Mouse (Mus musculus) MEL-GATA-1-ER (cell line): Measurements from ENCODE around the gene Hes7.

Experiments used
- DNase-seq: peaks from one replicate; pipeline ENCODE4 v3.0.0-alpha.2; 2012; ENCODE audit warnings: low read depth; ENCODE audit errors: extremely low read depth

Hes7 gene

GRCm38 (mm10) chr11:69117737-69118695 lies 2.2 kb upstream of the Hes7 start:
- peak; percentile 63 for DNase-seq

GRCm38 (mm10) chr11:69118765-69119164 lies 1.4 kb upstream of the Hes7 start:
- peak; percentile 77 for DNase-seq

- DNase-seq, result no peak
Observed at GRCm38 (mm10) chr11:69119446-69120155, 603 bp upstream of the Hes7 start.

- no peak for DNase-seq
Observed at GRCm38 (mm10) chr11:69121001-69121740, 967 bp downstream of the Hes7 start.

- no peak for DNase-seq
Observed at GRCm38 (mm10) chr11:69121741-69122335, 1.6 kb downstream of the Hes7 start.

GRCm38 (mm10) chr11:69122336-69122951 lies 2.2 kb downstream of the Hes7 start, which contains the start of gene 9130213A22Rik:
Gene 9130213A22Rik (minus strand): TSS chr11:69122589.
- DNase-seq, result peak; percentile 47

- peak; percentile 74 for DNase-seq
Observed at GRCm38 (mm10) chr11:69123056-69123692, 3.0 kb downstream of the Hes7 start.

GRCm38 (mm10) chr11:69123693-69124497 lies 3.7 kb downstream of the Hes7 start:
- peak; percentile 87 for DNase-seq

- no peak for DNase-seq
Observed at GRCm38 (mm10) chr11:69124498-69124847, 4.3 kb downstream of the Hes7 start.

GRCm38 (mm10) chr11:69125041-69125851 lies 5.0 kb downstream of the Hes7 start:
- peak; percentile 94 for DNase-seq

GRCm38 (mm10) chr11:69125852-69125918 lies 5.5 kb downstream of the Hes7 start, which contains the start of gene Aloxe3:
Gene Aloxe3 (plus strand): TSS chr11:69125896.
- DNase-seq, result no peak

GRCm38 (mm10) chr11:69125919-69126705 lies 5.9 kb downstream of the Hes7 start:
- no peak for DNase-seq

GRCm38 (mm10) chr11:69126706-69127095 lies 6.5 kb downstream of the Hes7 start:
- DNase-seq, result no peak

GRCm38 (mm10) chr11:69128426-69129122 lies 8.4 kb downstream of the Hes7 start:
- no peak for DNase-seq

GRCm38 (mm10) chr11:69133566-69133922 lies 13.3 kb downstream of the Hes7 start:
- DNase-seq, result no peak

- DNase-seq, result peak; percentile 47
Observed at GRCm38 (mm10) chr11:69133923-69134621, 13.9 kb downstream of the Hes7 start.

- DNase-seq, result no peak
Observed at GRCm38 (mm10) chr11:69134622-69134968, 14.4 kb downstream of the Hes7 start.
